In the genomic region with DNA sequence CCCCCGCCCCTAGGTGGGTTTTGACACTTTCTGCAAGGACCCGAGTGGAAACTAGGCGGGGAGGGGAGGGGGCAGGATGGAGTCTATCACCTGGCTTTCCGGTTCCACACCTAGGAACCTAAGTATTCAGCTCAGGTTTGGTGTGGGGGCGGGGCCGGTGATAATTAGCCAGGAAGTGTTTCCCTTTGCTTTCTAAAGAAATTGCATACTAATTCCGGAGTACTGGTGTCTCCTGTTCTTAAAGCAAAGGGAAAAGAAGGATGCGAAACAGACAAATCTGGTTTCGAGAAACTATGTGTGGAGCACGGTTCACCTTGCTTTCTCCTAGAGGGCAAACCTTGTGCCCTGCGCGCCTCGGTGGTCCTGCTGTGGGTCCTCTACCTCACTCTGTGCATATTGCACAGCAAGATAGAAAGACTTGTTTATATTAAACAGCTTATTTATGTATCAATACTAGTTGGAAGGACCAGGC, we compare ENCODE assay signal across 8 mouse cellular contexts. TPM values are rescaled to one million over a fixed set of nuclear protein-coding genes. Genes with fewer than 3 reads are reported as not detected.
DNase-seq lines count a peak whose midpoint lies in the region; ATAC-seq and TF ChIP-seq lines count a peak whose summit lies in the region.

No protein-coding gene starts in this region.

- peak overlapping the region; percentile 79 for H3K9ac ChIP-seq in heart, adult 2 months (ENCODE audit: low read depth, low read length)
- no peak overlapping the region for H3K9ac ChIP-seq in forebrain, embryonic 11.5 days (ENCODE audit: low read length)
- H3K9ac ChIP-seq in kidney, embryonic 15.5 days = no peak overlapping the region

- peak overlapping the region; percentile 88 for H3K27ac ChIP-seq in heart, adult 2 months
- H3K27ac ChIP-seq in forebrain, embryonic 11.5 days (ENCODE audit: low read depth, low read length) = no peak overlapping the region
- no peak overlapping the region for H3K27ac ChIP-seq in kidney, embryonic 15.5 days
- H3K27ac ChIP-seq in midbrain, embryonic 10.5 days (replicated peaks) = no peak overlapping the region

- H3K79me2 ChIP-seq in heart, adult 2 months (replicated peaks; ENCODE audit: control insufficient read depth, insufficient read depth, low read length) = no peaks in the 10 kb centered on the region

- intact Hi-C loops in heart, adult 2 months (cut with DNase I) = loop anchor here (5.0 kb wide), 2 partner anchors 122 to 157 kb away; no protein-coding TSS in a partner anchor

- peak overlapping the region; percentile 56 for H3K4me3 ChIP-seq in heart, adult 2 months
- peak overlapping the region; percentile 44 for H3K4me3 ChIP-seq in forebrain, embryonic 11.5 days (ENCODE audit: low read depth, low read length)
- peak overlapping the region; percentile 53 for H3K4me3 ChIP-seq in kidney, embryonic 15.5 days (replicated peaks)
- peak overlapping the region; percentile 62 for H3K4me3 ChIP-seq in midbrain, embryonic 10.5 days

- no peaks in the 10 kb centered on the region for H3K36me3 ChIP-seq in heart, adult 2 months (ENCODE audit: control insufficient read depth, insufficient read depth, low read length)
- H3K36me3 ChIP-seq in forebrain, embryonic 11.5 days (ENCODE audit: control insufficient read depth, insufficient read depth, low read length) = no peaks in the 10 kb centered on the region
- H3K36me3 ChIP-seq in kidney, embryonic 15.5 days = no peaks in the 10 kb centered on the region
- no peaks in the 10 kb centered on the region for H3K36me3 ChIP-seq in midbrain, embryonic 10.5 days

- no peak for TF ChIP-seq POLR2A in heart, adult 2 months (IDR thresholded peaks at IDR 0.05; ENCODE audit: insufficient read depth, low read depth, low read length)

- TF ChIP-seq EP300 in heart, adult 2 months (IDR thresholded peaks at IDR 0.05; ENCODE audit: insufficient read depth, low read depth, low read length) = 0 out of 2 replicates have a peak, but pooled peaks have one; percentile 31

- peak overlapping the region; percentile 81 for H3K4me2 ChIP-seq in forebrain, embryonic 11.5 days (ENCODE audit: low read depth, low read length, severe bottlenecking)
- peak overlapping the region; percentile 95 for H3K4me2 ChIP-seq in kidney, embryonic 15.5 days

- ATAC-seq in forebrain, embryonic 11.5 days (replicated peaks; ENCODE audit: low FRiP score) = no peak
- ATAC-seq in kidney, embryonic 15.5 days (replicated peaks; ENCODE audit: low FRiP score) = no peak

- peaks cover 1% of the 10 kb centered on the region for H3K4me1 ChIP-seq in heart, adult 2 months (ENCODE audit: control insufficient read depth, insufficient read depth, low read length)
- H3K4me1 ChIP-seq in forebrain, embryonic 11.5 days (replicated peaks; ENCODE audit: control insufficient read depth, insufficient read depth, low read length) = peaks cover 29% of the 10 kb centered on the region
- peaks cover 33% of the 10 kb centered on the region for H3K4me1 ChIP-seq in kidney, embryonic 15.5 days
- peaks cover 45% of the 10 kb centered on the region for H3K4me1 ChIP-seq in midbrain, embryonic 10.5 days

- H3K9me3 ChIP-seq in forebrain, embryonic 11.5 days (ENCODE audit: control insufficient read depth, low read length) = no peaks in the 10 kb centered on the region
- H3K9me3 ChIP-seq in kidney, embryonic 15.5 days (replicated peaks) = no peaks in the 10 kb centered on the region
- no peaks in the 10 kb centered on the region for H3K9me3 ChIP-seq in midbrain, embryonic 10.5 days (replicated peaks)

- no peak for TF ChIP-seq CTCF in heart, adult 2 months (IDR thresholded peaks at IDR 0.05)

- WGBS in heart, adult 2 months = 8% methylated on average over 13 of the region's 13 CpGs
- 5% methylated on average over 13 of the region's 13 CpGs for WGBS in forebrain, embryonic 11.5 days
- 4% methylated on average over 13 of the region's 13 CpGs for WGBS in kidney, embryonic 15.5 days
- 6% methylated on average over 13 of the region's 13 CpGs for WGBS in midbrain, embryonic 10.5 days

- DNase-seq in heart, adult 2 months = no peak
- DNase-seq in heart, postnatal 4 days = no peak
- no peak for DNase-seq in forebrain, embryonic 11.5 days (ENCODE audit: low spot score)
- no peak for DNase-seq in midbrain, embryonic 10.5 days (ENCODE audit: low spot score)
- DNase-seq in right cerebral cortex, postnatal 14 days = no peak
- no peak for DNase-seq in urinary bladder, postnatal 4 days (ENCODE audit: low spot score in 2 of 2)
- DNase-seq in frontal cortex, postnatal 14 days (ENCODE audit: low spot score in 2 of 2) = no peak

- H3K27me3 ChIP-seq in heart, adult 2 months (ENCODE audit: control insufficient read depth, insufficient read depth, low read length) = no peaks in the 10 kb centered on the region; the same call in 1 of the 2 replicates
- peaks cover 65% of the 10 kb centered on the region for H3K27me3 ChIP-seq in forebrain, embryonic 11.5 days (ENCODE audit: control insufficient read depth, insufficient read depth, low read length)
- H3K27me3 ChIP-seq in kidney, embryonic 15.5 days = peaks cover 96% of the 10 kb centered on the region
- peaks cover 97% of the 10 kb centered on the region for H3K27me3 ChIP-seq in midbrain, embryonic 10.5 days (ENCODE audit: low read depth, poor library complexity, severe bottlenecking)

RNA-seq across cellular contexts. Expression of a gene that starts 2.2 kb away (rescaled TPM):
- total RNA-seq in heart, adult 2 months (2021) = 10 to 100 TPM; 18.0 to 28.4 TPM
- 18.3 and 20.5 TPM in 2 replicates for polyA plus RNA-seq in heart, adult 2 months (2012; rRNA removed)
- 10 to 100 TPM; 30.3 to 33.8 TPM for total RNA-seq in heart, postnatal 4 days (2021)
- polyA plus RNA-seq in forebrain, embryonic 11.5 days (2014; fragmentation: Nextera tagmentation; extraction: Ambion mirVana) = 0.17 and 0.23 TPM in 2 replicates
- polyA plus RNA-seq in kidney, embryonic 15.5 days (2015; fragmentation: Nextera tagmentation; extraction: Ambion mirVana) = 0.23 and 0.36 TPM in 2 replicates
- 0.09 and 0.19 TPM in 2 replicates for polyA plus RNA-seq in midbrain, embryonic 10.5 days (2016; fragmentation: Nextera tagmentation; extraction: Ambion mirVana)

Comparison
In these comparisons a context has a peak if more than half of its experiments do, and no peak if none do; other contexts are left out.
1. RNA of a gene that starts 2.2 kb away (polyA plus RNA-seq): 18.3 to 20.5 TPM in heart, adult 2 months; 0.23 to 0.36 TPM in kidney, embryonic 15.5 days, 0.17 to 0.23 TPM in forebrain, embryonic 11.5 days and 0.09 to 0.19 TPM in midbrain, embryonic 10.5 days; every median in the first group is over 10 times any median in the second.
2. Peak in every context shown above with its lines, with median percentiles within 50 percentile points of each other: H3K4me3 ChIP-seq.